Mouse (Mus musculus) forebrain, embryonic 16.5 days (tissue): ENCODE measurements around the gene Tmem169. TPM values are rescaled to one million over a fixed set of nuclear protein-coding genes. Genes with fewer than 3 reads are reported as not detected.

Experiments used
- ATAC-seq: fragments of 200-750 bp; cut with Nextera tagmentation; 2 replicates; pipeline ENCODE4 v1.8.0; 2017; ENCODE audit warnings: mild to moderate bottlenecking, moderate library complexity
- H3K27ac ChIP-seq: fragments of 300-500 bp; sonication (generic); 2 replicates; pipeline ENCODE4 v1.5.1; 2014; ENCODE audit warnings: low read length, control low read depth
- H3K27me3 ChIP-seq: fragments of 300-500 bp; sonication (generic); replicated peaks from 2 replicates; pipeline ENCODE4 v1.6.1; 2014; ENCODE audit warnings: low read length; ENCODE audit not compliant: control insufficient read depth, insufficient read depth
- H3K36me3 ChIP-seq: fragments of 300-500 bp; sonication (generic); 2 replicates; pipeline ENCODE4 v1.6.1; 2014; ENCODE audit not compliant: control insufficient read depth, insufficient read depth
- H3K4me1 ChIP-seq: fragments of 300-500 bp; sonication (generic); replicated peaks from 2 replicates; pipeline ENCODE4 v1.6.1; 2014; ENCODE audit warnings: low read length; ENCODE audit not compliant: control insufficient read depth, insufficient read depth
- H3K4me2 ChIP-seq: fragments of 300-500 bp; sonication (generic); 2 replicates; pipeline ENCODE4 v1.6.1; 2014; ENCODE audit warnings: mild to moderate bottlenecking, low read length, control low read depth
- H3K4me3 ChIP-seq: fragments of 300-500 bp; sonication (generic); replicated peaks from 2 replicates; pipeline ENCODE4 v1.5.1; 2014; ENCODE audit warnings: mild to moderate bottlenecking, low read length, control low read depth
- H3K9ac ChIP-seq: fragments of 300-500 bp; sonication (generic); replicated peaks from 2 replicates; pipeline ENCODE4 v1.6.1; 2014; ENCODE audit warnings: low read depth, low read length, control low read depth
- H3K9me3 ChIP-seq: fragments of 300-500 bp; sonication (generic); 2 replicates; pipeline ENCODE4 v1.6.1; 2016; ENCODE audit warnings: low read length; ENCODE audit not compliant: control insufficient read depth
- WGBS: fragments of 180-500 bp; shearing (Covaris S2); extraction: QIAGEN DNeasy Blood & Tissue Kit; methylation state at CpG from one replicate; pipeline ENCODE4 v1.1.7; 2014; 5-methylcytosine and 5-hydroxymethylcytosine counted together
- polyA plus RNA-seq: library from polyadenylated mRNA; unstranded; fragments of >200 nt; fragmentation: Nextera tagmentation; extraction: Ambion mirVana; gene quantifications from 2 replicates; pipeline ENCODE4 v1.2.1, GENCODE M21; 2015

The Tmem169 gene
- polyA plus RNA-seq, 1 experiment from 2014 or later, result 39.8 TPM

- no peak overlapping the region for H3K4me3 ChIP-seq
- no peak overlapping the region for H3K4me2 ChIP-seq
- H3K9me3 ChIP-seq, result no peaks in the 10 kb centered on the region
- H3K27ac ChIP-seq, result no peak overlapping the region
- H3K4me1 ChIP-seq, result no peaks in the 10 kb centered on the region
- ATAC-seq, result no peak
- no peaks in the 10 kb centered on the region for H3K27me3 ChIP-seq
- H3K9ac ChIP-seq, result no peak overlapping the region
- WGBS, result 76% methylated on average over 3 of the region's 3 CpGs
- peaks cover 3% of the 10 kb centered on the region; the same call in 1 of the 2 replicates for H3K36me3 ChIP-seq
Measured at GRCm38 (mm10) chr1:72278085-72278484, 6.1 kb upstream of the Tmem169 start.

GRCm38 (mm10) chr1:72282604-72283003, 1.6 kb upstream of the Tmem169 start:
- no peak for ATAC-seq
- H3K4me2 ChIP-seq, result no peak overlapping the region
- no peak overlapping the region for H3K27ac ChIP-seq
- no peaks in the 10 kb centered on the region for H3K27me3 ChIP-seq
- H3K9ac ChIP-seq, result no peak overlapping the region
- peaks cover 27% of the 10 kb centered on the region for H3K4me1 ChIP-seq
- no peaks in the 10 kb centered on the region for H3K36me3 ChIP-seq
- WGBS, result 82% methylated on average over 1 of the region's 1 CpGs
- no peaks in the 10 kb centered on the region for H3K9me3 ChIP-seq
- H3K4me3 ChIP-seq, result no peak overlapping the region

GRCm38 (mm10) chr1:72284539-72284938, 370 bp downstream of the Tmem169 start:
- H3K36me3 ChIP-seq, result no peaks in the 10 kb centered on the region
- H3K27me3 ChIP-seq, result no peaks in the 10 kb centered on the region
- no peaks in the 10 kb centered on the region for H3K9me3 ChIP-seq
- H3K27ac ChIP-seq, result peak overlapping the region; percentile 77
- 3% methylated on average over 5 of the region's 5 CpGs for WGBS
- H3K4me1 ChIP-seq, result peaks cover 29% of the 10 kb centered on the region
- H3K4me3 ChIP-seq, result peak overlapping the region; percentile 60
- H3K4me2 ChIP-seq, result peak overlapping the region; percentile 94
- peak overlapping the region; percentile 68 for H3K9ac ChIP-seq
- ATAC-seq, result peak; percentile 65

- no peaks in the 10 kb centered on the region for H3K36me3 ChIP-seq
- no peaks in the 10 kb centered on the region for H3K27me3 ChIP-seq
- WGBS, result 10% methylated on average over 5 of the region's 5 CpGs
- peak overlapping the region; percentile 48; the same call in 1 of the 2 replicates for H3K9ac ChIP-seq
- no peak overlapping the region for H3K4me3 ChIP-seq
- no peaks in the 10 kb centered on the region for H3K9me3 ChIP-seq
- H3K27ac ChIP-seq, result peak overlapping the region; percentile 85
- H3K4me2 ChIP-seq, result peak overlapping the region; percentile 94
- H3K4me1 ChIP-seq, result peaks cover 29% of the 10 kb centered on the region
- peak; percentile 50 for ATAC-seq
Measured at GRCm38 (mm10) chr1:72286904-72287303, 2.7 kb downstream of the Tmem169 start.

- Histone ChIP-seq H3K27me3 (no peaks in the 10 kb centered on the region), H3K4me1 (peaks cover 29% of the 10 kb centered on the region), H3K9me3 (no peaks in the 10 kb centered on the region), H3K36me3 (no peaks in the 10 kb centered on the region), H3K27ac (no peak overlapping the region), H3K4me2 (no peak overlapping the region), H3K4me3 (no peak overlapping the region), H3K9ac (no peak overlapping the region)
- WGBS, result 83% methylated on average over 4 of the region's 4 CpGs
- no peak for ATAC-seq
Measured at GRCm38 (mm10) chr1:72287893-72288292, 3.7 kb downstream of the Tmem169 start.

GRCm38 (mm10) chr1:72288527-72289150, 4.5 kb downstream of the Tmem169 start:
- H3K27me3 ChIP-seq, result no peaks in the 10 kb centered on the region
- H3K4me1 ChIP-seq, result peaks cover 29% of the 10 kb centered on the region
- no peak overlapping the region for H3K27ac ChIP-seq
- H3K9me3 ChIP-seq, result no peaks in the 10 kb centered on the region
- H3K4me2 ChIP-seq, result no peak overlapping the region
- ATAC-seq, result no peak
- no peak overlapping the region for H3K9ac ChIP-seq
- H3K36me3 ChIP-seq, result no peaks in the 10 kb centered on the region
- WGBS, result 85% methylated on average over 4 of the region's 4 CpGs
- no peak overlapping the region for H3K4me3 ChIP-seq

GRCm38 (mm10) chr1:72290896-72291295, 6.7 kb downstream of the Tmem169 start:
- 94% methylated on average over 4 of the region's 4 CpGs for WGBS

GRCm38 (mm10) chr1:72291421-72291820, 7.3 kb downstream of the Tmem169 start:
- Histone ChIP-seq H3K4me1 (peaks cover 14% of the 10 kb centered on the region), H3K9ac (no peak overlapping the region), H3K4me3 (no peak overlapping the region), H3K36me3 (peaks cover 5% of the 10 kb centered on the region; the same call in 1 of the 2 replicates), H3K9me3 (no peaks in the 10 kb centered on the region), H3K27me3 (no peaks in the 10 kb centered on the region), H3K27ac (no peak overlapping the region), H3K4me2 (no peak overlapping the region)
- 92% methylated on average over 4 of the region's 4 CpGs for WGBS
- ATAC-seq, result no peak

More at GRCm38 (mm10) chr1:72290896-72291295, 6.7 kb downstream of the Tmem169 start:
- Histone ChIP-seq H3K27ac (no peak overlapping the region), H3K9ac (no peak overlapping the region), H3K9me3 (no peaks in the 10 kb centered on the region), H3K4me2 (no peak overlapping the region), H3K4me3 (no peak overlapping the region), H3K4me1 (peaks cover 18% of the 10 kb centered on the region), H3K27me3 (no peaks in the 10 kb centered on the region), H3K36me3 (peaks cover 5% of the 10 kb centered on the region; the same call in 1 of the 2 replicates)
- ATAC-seq, result no peak

- peaks cover 5% of the 10 kb centered on the region; the same call in 1 of the 2 replicates for H3K36me3 ChIP-seq
- H3K27ac ChIP-seq, result no peak overlapping the region
- peaks cover 9% of the 10 kb centered on the region for H3K4me1 ChIP-seq
- WGBS, result 95% methylated on average over 2 of the region's 2 CpGs
- H3K9me3 ChIP-seq, result no peaks in the 10 kb centered on the region
- no peak overlapping the region for H3K4me2 ChIP-seq
- H3K9ac ChIP-seq, result no peak overlapping the region
- no peak overlapping the region for H3K4me3 ChIP-seq
- no peak for ATAC-seq
- H3K27me3 ChIP-seq, result no peaks in the 10 kb centered on the region
Measured at GRCm38 (mm10) chr1:72291925-72292324, 7.8 kb downstream of the Tmem169 start.
